Mouse (Mus musculus): Measurements from ENCODE around the gene Upf3a. TPM values are rescaled to one million over a fixed set of nuclear protein-coding genes. Genes with fewer than 3 reads are reported as not detected.

The Upf3a gene
- polyA plus RNA-seq, 1 experiment from 2014 or later: 39.9 TPM

Other genes starting within 250 kb of the Upf3a start
- gene 1700029H14Rik, start 223.2 kb upstream of the Upf3a start, polyA plus RNA-seq (2015; fragmentation: Nextera tagmentation; extraction: Ambion mirVana): not detected in 2 replicates
- gene Rasa3, start 108.0 kb upstream of the Upf3a start, polyA plus RNA-seq (2015; fragmentation: Nextera tagmentation; extraction: Ambion mirVana): 36.0 and 37.4 TPM in 2 replicates
- 1.4 and 2.3 TPM in 2 replicates for gene Cfap97d2, start 79.7 kb upstream of the Upf3a start, polyA plus RNA-seq (2015; fragmentation: Nextera tagmentation; extraction: Ambion mirVana)
- gene Cdc16, start 27.9 kb upstream of the Upf3a start, polyA plus RNA-seq (2015; fragmentation: Nextera tagmentation; extraction: Ambion mirVana): 192 and 194 TPM in 2 replicates
- gene AF366264, start 52.8 kb downstream of the Upf3a start, polyA plus RNA-seq (2015; fragmentation: Nextera tagmentation; extraction: Ambion mirVana): not detected in 2 replicates
- gene Champ1, start 84.0 kb downstream of the Upf3a start, polyA plus RNA-seq (2015; fragmentation: Nextera tagmentation; extraction: Ambion mirVana): 30.1 and 33.7 TPM in 2 replicates
- gene Coprs, start 104.7 kb downstream of the Upf3a start, polyA plus RNA-seq (2015; fragmentation: Nextera tagmentation; extraction: Ambion mirVana): 34.3 and 35.7 TPM in 2 replicates

Data from embryonic facial prominence, embryonic 15.5 days (tissue).